Mouse (Mus musculus) megakaryocyte, embryonic 14.5 days (primary cell): Measurements from ENCODE around the gene Zdhhc23.

Experiments used
- FLI1 ChIP-seq: IDR thresholded peaks from 2 replicates; pipeline ENCODE4 v1.6.1; 2012; ENCODE audit warnings: low read length, inconsistent platforms, mixed read lengths
- GATA1 ChIP-seq: IDR thresholded peaks from 3 replicates; pipeline ENCODE4 v1.6.1; 2012; ENCODE audit warnings: mixed read lengths, low read length, inconsistent platforms, borderline replicate concordance

- TF ChIP-seq GATA1 (no peak), FLI1 (no peak)
Measured at GRCm38 (mm10) chr16:44017707-44018106, 38.1 kb upstream of the Zdhhc23 start.
